Mouse (Mus musculus): Measurements from ENCODE around the gene Btbd3. TPM values are rescaled to one million over a fixed set of nuclear protein-coding genes. Genes with fewer than 3 reads are reported as not detected.

Btbd3 gene
- polyA plus RNA-seq (2016; fragmentation: Nextera tagmentation; extraction: Ambion mirVana) = 18.8 and 19.5 TPM in 2 replicates

GRCm38 (mm10) chr2:138256411-138256810 is at the start of gene Btbd3:
Gene Btbd3, plus strand, starts transcription at chr2:138256565.
- WGBS = under 1% methylated on average over 37 of the region's 39 CpGs
- H3K4me2 ChIP-seq (replicated peaks) = peak within 1 kb of the TSS; percentile 71
- peak within 1 kb of the TSS; percentile 91 for H3K9ac ChIP-seq (replicated peaks)
- H3K4me3 ChIP-seq = peak within 1 kb of the TSS; percentile 93
- no peaks in the 10 kb centered on the region for H3K27me3 ChIP-seq
- ATAC-seq (ENCODE audit: low FRiP score, low read depth) = peak; percentile 98
- H3K9me3 ChIP-seq = no peaks in the 10 kb centered on the region
- peaks cover 23% of the 10 kb centered on the region for H3K4me1 ChIP-seq
- H3K27ac ChIP-seq (replicated peaks) = peak within 1 kb of the TSS; percentile 91
- no peaks in the 10 kb centered on the region for H3K36me3 ChIP-seq

GRCm38 (mm10) chr2:138215561-138215960 is 40.8 kb upstream of the Btbd3 start:
- no peak overlapping the region for H3K27ac ChIP-seq (replicated peaks)
- H3K9ac ChIP-seq (replicated peaks) = no peak overlapping the region
- H3K9me3 ChIP-seq = no peaks in the 10 kb centered on the region
- no peaks in the 10 kb centered on the region for H3K4me1 ChIP-seq
- H3K36me3 ChIP-seq = no peaks in the 10 kb centered on the region
- no peak overlapping the region for H3K4me3 ChIP-seq
- WGBS = 67% methylated on average over 2 of the region's 2 CpGs
- no peaks in the 10 kb centered on the region for H3K27me3 ChIP-seq
- ATAC-seq (ENCODE audit: low FRiP score, low read depth) = no peak
- H3K4me2 ChIP-seq (replicated peaks) = no peak overlapping the region

- ATAC-seq (ENCODE audit: low FRiP score, low read depth) = no peak
- Histone ChIP-seq H3K9ac (replicated peaks) (no peak overlapping the region), H3K27ac (replicated peaks) (no peak overlapping the region), H3K36me3 (no peaks in the 10 kb centered on the region), H3K27me3 (no peaks in the 10 kb centered on the region), H3K4me2 (replicated peaks) (no peak overlapping the region), H3K4me3 (no peak overlapping the region), H3K9me3 (no peaks in the 10 kb centered on the region), H3K4me1 (no peaks in the 10 kb centered on the region)
- WGBS = 87% methylated on average over 1 of the region's 1 CpGs
Observed at GRCm38 (mm10) chr2:138220269-138220668, 36.1 kb upstream of the Btbd3 start.

- Histone ChIP-seq H3K4me2 (replicated peaks) (no peak overlapping the region), H3K4me3 (no peak overlapping the region), H3K27me3 (no peaks in the 10 kb centered on the region), H3K36me3 (no peaks in the 10 kb centered on the region), H3K9ac (replicated peaks) (no peak overlapping the region), H3K4me1 (no peaks in the 10 kb centered on the region), H3K27ac (replicated peaks) (no peak overlapping the region), H3K9me3 (no peaks in the 10 kb centered on the region)
- WGBS = 82% methylated on average over 5 of the region's 5 CpGs
- no peak for ATAC-seq (ENCODE audit: low FRiP score, low read depth)
Observed at GRCm38 (mm10) chr2:138232247-138232646, 24.1 kb upstream of the Btbd3 start.

- H3K4me3 ChIP-seq = no peak overlapping the region
- 89% methylated on average over 2 of the region's 2 CpGs for WGBS
Observed at GRCm38 (mm10) chr2:138236149-138236548, 20.2 kb upstream of the Btbd3 start.

GRCm38 (mm10) chr2:138242452-138242851 is 13.9 kb upstream of the Btbd3 start:
- no peak overlapping the region for H3K27ac ChIP-seq (replicated peaks)
- no peak overlapping the region for H3K4me3 ChIP-seq
- no peak overlapping the region for H3K9ac ChIP-seq (replicated peaks)
- no peaks in the 10 kb centered on the region for H3K27me3 ChIP-seq
- no peak for ATAC-seq (ENCODE audit: low FRiP score, low read depth)
- H3K36me3 ChIP-seq = no peaks in the 10 kb centered on the region
- H3K4me1 ChIP-seq = no peaks in the 10 kb centered on the region
- H3K4me2 ChIP-seq (replicated peaks) = no peak overlapping the region
- no peaks in the 10 kb centered on the region for H3K9me3 ChIP-seq
- WGBS = 80% methylated on average over 5 of the region's 5 CpGs

More at GRCm38 (mm10) chr2:138236149-138236548, 20.2 kb upstream of the Btbd3 start:
- Histone ChIP-seq H3K9me3 (no peaks in the 10 kb centered on the region), H3K27me3 (no peaks in the 10 kb centered on the region), H3K4me1 (no peaks in the 10 kb centered on the region), H3K27ac (replicated peaks) (no peak overlapping the region), H3K4me2 (replicated peaks) (no peak overlapping the region), H3K36me3 (no peaks in the 10 kb centered on the region), H3K9ac (replicated peaks) (no peak overlapping the region)
- ATAC-seq (ENCODE audit: low FRiP score, low read depth) = no peak

- Histone ChIP-seq H3K4me1 (no peaks in the 10 kb centered on the region), H3K27me3 (no peaks in the 10 kb centered on the region), H3K36me3 (no peaks in the 10 kb centered on the region), H3K4me2 (replicated peaks) (no peak overlapping the region), H3K9me3 (no peaks in the 10 kb centered on the region), H3K9ac (replicated peaks) (no peak overlapping the region), H3K4me3 (no peak overlapping the region), H3K27ac (replicated peaks) (no peak overlapping the region)
- no peak for ATAC-seq (ENCODE audit: low FRiP score, low read depth)
- 70% methylated on average over 2 of the region's 2 CpGs for WGBS
Observed at GRCm38 (mm10) chr2:138245631-138246289, 10.6 kb upstream of the Btbd3 start.

- ATAC-seq (ENCODE audit: low FRiP score, low read depth) = no peak
- Histone ChIP-seq H3K36me3 (no peaks in the 10 kb centered on the region), H3K4me3 (no peak overlapping the region), H3K4me1 (no peaks in the 10 kb centered on the region), H3K27ac (replicated peaks) (no peak overlapping the region), H3K9ac (replicated peaks) (no peak overlapping the region), H3K27me3 (no peaks in the 10 kb centered on the region), H3K9me3 (no peaks in the 10 kb centered on the region), H3K4me2 (replicated peaks) (no peak overlapping the region)
- WGBS = 72% methylated on average over 2 of the region's 2 CpGs
Observed at GRCm38 (mm10) chr2:138247986-138248385, 8.4 kb upstream of the Btbd3 start.

- H3K9me3 ChIP-seq = no peaks in the 10 kb centered on the region
- H3K9ac ChIP-seq (replicated peaks) = peak overlapping the region; percentile 91
- peak overlapping the region; percentile 91 for H3K27ac ChIP-seq (replicated peaks)
- peak; percentile 75 for ATAC-seq (ENCODE audit: low FRiP score, low read depth)
- peak overlapping the region; percentile 71 for H3K4me2 ChIP-seq (replicated peaks)
- peaks cover 23% of the 10 kb centered on the region for H3K4me1 ChIP-seq
- no peaks in the 10 kb centered on the region for H3K36me3 ChIP-seq
- peak overlapping the region; percentile 93 for H3K4me3 ChIP-seq
- WGBS = under 1% methylated on average over 49 of the region's 51 CpGs
- H3K27me3 ChIP-seq = no peaks in the 10 kb centered on the region
Observed at GRCm38 (mm10) chr2:138256851-138257471, 596 bp downstream of the Btbd3 start.

GRCm38 (mm10) chr2:138257692-138258315 is 1.4 kb downstream of the Btbd3 start:
- Histone ChIP-seq H3K36me3 (no peaks in the 10 kb centered on the region), H3K4me1 (peaks cover 23% of the 10 kb centered on the region), H3K27ac (replicated peaks) (peak overlapping the region; percentile 91; the same call in 1 of the 2 replicates), H3K9me3 (no peaks in the 10 kb centered on the region), H3K4me3 (peak overlapping the region; percentile 93), H3K9ac (replicated peaks) (peak overlapping the region; percentile 91; the same call in 1 of the 2 replicates), H3K27me3 (no peaks in the 10 kb centered on the region), H3K4me2 (replicated peaks) (peak overlapping the region; percentile 71)
- under 1% methylated on average over 10 of the region's 10 CpGs for WGBS
- peak; percentile 35 for ATAC-seq (ENCODE audit: low FRiP score, low read depth)

GRCm38 (mm10) chr2:138261140-138261539 is 4.8 kb downstream of the Btbd3 start:
- Histone ChIP-seq H3K4me1 (peaks cover 27% of the 10 kb centered on the region), H3K9ac (replicated peaks) (no peak overlapping the region), H3K27me3 (no peaks in the 10 kb centered on the region), H3K27ac (replicated peaks) (no peak overlapping the region), H3K4me2 (replicated peaks) (no peak overlapping the region), H3K4me3 (no peak overlapping the region), H3K36me3 (no peaks in the 10 kb centered on the region), H3K9me3 (no peaks in the 10 kb centered on the region)
- 93% methylated on average over 7 of the region's 7 CpGs for WGBS
- no peak for ATAC-seq (ENCODE audit: low FRiP score, low read depth)

- no peaks in the 10 kb centered on the region for H3K36me3 ChIP-seq
- H3K4me2 ChIP-seq (replicated peaks) = no peak overlapping the region
- H3K27ac ChIP-seq (replicated peaks) = no peak overlapping the region
- WGBS = 88% methylated on average over 11 of the region's 11 CpGs
- H3K4me3 ChIP-seq = no peak overlapping the region
- H3K9me3 ChIP-seq = no peaks in the 10 kb centered on the region
- H3K9ac ChIP-seq (replicated peaks) = no peak overlapping the region
- no peaks in the 10 kb centered on the region for H3K27me3 ChIP-seq
- no peak for ATAC-seq (ENCODE audit: low FRiP score, low read depth)
- peaks cover 38% of the 10 kb centered on the region for H3K4me1 ChIP-seq
Observed at GRCm38 (mm10) chr2:138262885-138263284, 6.5 kb downstream of the Btbd3 start.
